Mouse (Mus musculus): Measurements from ENCODE around the gene Ear6. TPM values are rescaled to one million over a fixed set of nuclear protein-coding genes. Genes with fewer than 3 reads are reported as not detected.
A peak's percentile ranks its signal among the peaks of the same experiment; 100 is the strongest.

The Ear6 gene
- polyA plus RNA-seq, 1 experiment from 2014 or later, result not detected

DNA sequence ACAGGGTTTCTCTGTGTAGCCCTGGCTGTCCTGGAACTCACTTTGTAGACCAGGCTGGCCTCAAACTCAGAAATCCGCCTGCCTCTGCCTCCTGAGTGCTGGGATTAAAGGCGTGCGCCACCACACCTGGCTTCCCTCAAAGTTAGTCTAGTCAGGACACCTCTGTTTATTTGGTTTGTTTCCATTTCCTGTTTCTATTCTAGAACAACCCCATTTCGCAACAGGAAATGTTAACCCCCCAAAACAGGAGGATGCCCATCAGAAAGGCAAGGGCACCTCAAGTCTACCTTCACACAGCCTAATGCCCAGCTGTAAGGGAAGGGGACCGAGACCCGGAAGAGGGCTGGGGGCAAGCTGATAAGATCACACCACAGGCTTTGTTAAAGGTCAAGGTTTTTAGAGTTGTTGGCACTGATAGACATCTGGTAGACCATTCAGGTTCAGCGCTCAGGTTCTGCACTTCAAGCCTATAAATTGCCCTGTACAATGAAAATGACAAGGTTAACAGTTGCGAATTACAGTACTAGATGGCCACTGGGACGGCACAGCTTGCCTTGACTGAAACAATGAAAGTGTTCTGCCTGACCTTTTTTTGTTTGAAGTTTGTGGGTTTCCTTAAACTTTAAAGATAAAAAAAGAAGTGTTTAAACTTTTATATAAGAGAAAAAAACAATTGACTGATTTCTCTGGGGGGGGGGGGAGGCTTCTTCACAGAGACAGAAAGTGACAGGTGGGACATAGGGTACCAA, 38.9 kb downstream of the Ear6 start, which contains the start of gene Slc39a2:
TSS of gene Slc39a2 (plus strand) at position 699 of the 749 bp plus-strand sequence.
- Histone ChIP-seq H3K9me3 (ENCODE audit: control insufficient read depth) (no peaks in the 10 kb centered on the region), H3K4me3 (ENCODE audit: low read depth, low read length) (no peak within 1 kb of the TSS), H3K9ac (ENCODE audit: low read depth, low read length) (no peak within 1 kb of the TSS), H3K4me1 (replicated peaks; ENCODE audit: control insufficient read depth, insufficient read depth, low read length) (no peaks in the 10 kb centered on the region), H3K4me2 (replicated peaks; ENCODE audit: low read depth) (no peak within 1 kb of the TSS), H3K27ac (ENCODE audit: low read depth, low read length) (no peak within 1 kb of the TSS), H3K36me3 (ENCODE audit: control insufficient read depth, insufficient read depth) (peaks cover 57% of the 10 kb centered on the region), H3K27me3 (replicated peaks; ENCODE audit: control insufficient read depth, insufficient read depth, low read length) (no peaks in the 10 kb centered on the region)
- no peak for TF ChIP-seq CTCF (IDR thresholded peaks at IDR 0.05; ENCODE audit: low read depth)
- WGBS, result 85% methylated on average over 9 of the region's 9 CpGs
- ATAC-seq, result no peak

DNA sequence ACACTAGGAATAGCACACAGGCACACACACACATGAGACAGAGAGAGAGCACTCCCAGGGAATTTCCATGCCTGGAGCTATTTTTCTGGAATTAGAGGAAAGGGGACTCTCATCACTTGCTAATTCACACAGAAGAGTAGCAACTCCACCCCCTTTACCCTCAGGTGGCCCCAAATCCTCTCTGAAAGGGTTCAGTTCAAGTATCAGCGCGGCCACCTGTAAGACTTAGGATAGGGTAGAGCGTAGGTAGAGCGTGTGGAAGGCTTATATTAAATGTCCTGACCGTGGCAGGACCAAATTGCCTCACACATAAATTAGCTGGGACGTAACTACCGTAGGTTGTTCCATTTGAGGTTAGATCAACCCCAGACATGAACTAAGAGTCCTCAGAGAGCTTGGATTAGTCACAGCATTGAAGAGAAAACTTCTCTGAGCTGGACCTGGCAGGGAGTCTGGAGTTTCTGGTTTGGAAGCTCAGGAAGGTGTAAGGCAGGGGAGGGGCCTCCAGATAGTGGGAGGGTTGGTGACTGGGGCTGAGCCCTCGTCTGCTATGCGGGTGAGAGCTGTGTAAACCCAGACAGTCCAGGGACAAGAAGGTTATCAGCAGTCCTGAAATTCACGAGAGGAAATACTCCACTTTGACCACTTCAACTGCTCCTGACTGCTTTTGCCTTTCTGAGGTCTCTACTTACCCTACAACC, 39.7 kb downstream of the Ear6 start:
- no peak overlapping the region for H3K27ac ChIP-seq (ENCODE audit: low read depth, low read length)
- no peak overlapping the region for H3K9ac ChIP-seq (ENCODE audit: low read depth, low read length)
- H3K36me3 ChIP-seq (ENCODE audit: control insufficient read depth, insufficient read depth), result peaks cover 49% of the 10 kb centered on the region
- H3K4me1 ChIP-seq (replicated peaks; ENCODE audit: control insufficient read depth, insufficient read depth, low read length), result no peaks in the 10 kb centered on the region
- no peak for ATAC-seq
- no peak for TF ChIP-seq CTCF (IDR thresholded peaks at IDR 0.05; ENCODE audit: low read depth)
- whole genome bisulfite sequencing, result 33% methylated on average over 10 of the region's 10 CpGs
- no peaks in the 10 kb centered on the region for H3K27me3 ChIP-seq (replicated peaks; ENCODE audit: control insufficient read depth, insufficient read depth, low read length)
- H3K9me3 ChIP-seq (ENCODE audit: control insufficient read depth), result no peaks in the 10 kb centered on the region
- H3K4me2 ChIP-seq (replicated peaks; ENCODE audit: low read depth), result no peak overlapping the region
- no peak overlapping the region for H3K4me3 ChIP-seq (ENCODE audit: low read depth, low read length)

GRCm38 (mm10) chr14:51893809-51894208, 40.3 kb downstream of the Ear6 start:
- Histone ChIP-seq H3K4me2 (replicated peaks; ENCODE audit: low read depth) (no peak overlapping the region), H3K27ac (ENCODE audit: low read depth, low read length) (no peak overlapping the region), H3K9ac (ENCODE audit: low read depth, low read length) (no peak overlapping the region), H3K9me3 (ENCODE audit: control insufficient read depth) (no peaks in the 10 kb centered on the region), H3K4me1 (replicated peaks; ENCODE audit: control insufficient read depth, insufficient read depth, low read length) (no peaks in the 10 kb centered on the region), H3K4me3 (ENCODE audit: low read depth, low read length) (no peak overlapping the region), H3K36me3 (ENCODE audit: control insufficient read depth, insufficient read depth) (peaks cover 44% of the 10 kb centered on the region), H3K27me3 (replicated peaks; ENCODE audit: control insufficient read depth, insufficient read depth, low read length) (no peaks in the 10 kb centered on the region)
- TF ChIP-seq CTCF (IDR thresholded peaks at IDR 0.05; ENCODE audit: low read depth), result no peak
- WGBS, result 58% methylated on average over 3 of the region's 3 CpGs
- ATAC-seq, result no peak

DNA sequence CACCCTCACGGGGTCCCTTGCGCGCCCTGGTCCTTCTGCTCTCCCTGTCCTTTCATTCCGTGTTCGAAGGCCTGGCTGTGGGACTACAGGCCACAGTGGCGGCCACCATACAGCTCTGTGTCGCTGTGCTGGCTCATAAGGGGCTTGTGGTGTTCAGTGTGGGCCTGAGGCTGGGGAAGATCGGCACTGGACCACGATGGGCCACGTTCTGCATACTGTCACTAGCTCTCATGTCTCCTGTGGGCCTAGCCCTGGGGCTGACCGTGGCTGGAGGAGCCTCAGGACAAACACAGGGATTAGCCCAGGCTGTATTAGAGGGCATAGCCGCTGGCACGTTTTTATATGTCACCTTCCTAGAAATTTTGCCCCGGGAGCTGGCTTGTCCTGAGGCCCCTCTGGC, 41.6 kb downstream of the Ear6 start:
- no peak overlapping the region for H3K4me3 ChIP-seq (ENCODE audit: low read depth, low read length)
- no peak for TF ChIP-seq CTCF (IDR thresholded peaks at IDR 0.05; ENCODE audit: low read depth)
- no peak overlapping the region for H3K27ac ChIP-seq (ENCODE audit: low read depth, low read length)
- ATAC-seq, result no peak
- H3K36me3 ChIP-seq (ENCODE audit: control insufficient read depth, insufficient read depth), result peaks cover 31% of the 10 kb centered on the region
- 82% methylated on average over 14 of the region's 14 CpGs for WGBS
- no peak overlapping the region for H3K9ac ChIP-seq (ENCODE audit: low read depth, low read length)
- H3K27me3 ChIP-seq (replicated peaks; ENCODE audit: control insufficient read depth, insufficient read depth, low read length), result no peaks in the 10 kb centered on the region
- H3K4me2 ChIP-seq (replicated peaks; ENCODE audit: low read depth), result no peak overlapping the region
- no peaks in the 10 kb centered on the region for H3K9me3 ChIP-seq (ENCODE audit: control insufficient read depth)
- H3K4me1 ChIP-seq (replicated peaks; ENCODE audit: control insufficient read depth, insufficient read depth, low read length), result no peaks in the 10 kb centered on the region

DNA sequence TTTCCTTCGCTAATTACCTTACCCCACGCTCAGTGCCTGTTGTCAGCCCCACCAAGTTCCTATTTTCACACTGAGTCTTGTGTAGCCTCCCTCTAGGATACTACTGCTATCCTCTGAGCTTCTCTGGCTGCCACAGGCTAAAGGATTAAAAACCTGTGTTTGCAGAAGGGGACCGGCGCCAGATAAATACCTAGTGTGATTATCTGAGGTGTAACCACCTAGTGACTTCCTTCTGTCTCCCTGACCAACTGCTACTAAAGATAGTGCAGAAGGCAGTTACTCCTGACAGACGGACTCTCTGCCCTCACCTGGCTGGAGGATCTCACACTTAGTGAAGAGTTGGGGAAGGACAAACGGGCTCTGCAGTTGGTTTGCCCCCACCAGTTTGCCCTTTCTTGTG, 42.5 kb downstream of the Ear6 start:
- ATAC-seq, result no peak
- H3K9ac ChIP-seq (ENCODE audit: low read depth, low read length), result no peak overlapping the region
- no peak overlapping the region for H3K27ac ChIP-seq (ENCODE audit: low read depth, low read length)
- peaks cover 22% of the 10 kb centered on the region for H3K36me3 ChIP-seq (ENCODE audit: control insufficient read depth, insufficient read depth)
- no peak for TF ChIP-seq CTCF (IDR thresholded peaks at IDR 0.05; ENCODE audit: low read depth)
- WGBS, result 44% methylated on average over 6 of the region's 6 CpGs
- H3K4me2 ChIP-seq (replicated peaks; ENCODE audit: low read depth), result peak overlapping the region; percentile 35; the same call in 1 of the 2 replicates
- no peak overlapping the region for H3K4me3 ChIP-seq (ENCODE audit: low read depth, low read length)
- H3K27me3 ChIP-seq (replicated peaks; ENCODE audit: control insufficient read depth, insufficient read depth, low read length), result no peaks in the 10 kb centered on the region
- H3K9me3 ChIP-seq (ENCODE audit: control insufficient read depth), result no peaks in the 10 kb centered on the region
- H3K4me1 ChIP-seq (replicated peaks; ENCODE audit: control insufficient read depth, insufficient read depth, low read length), result no peaks in the 10 kb centered on the region

DNA sequence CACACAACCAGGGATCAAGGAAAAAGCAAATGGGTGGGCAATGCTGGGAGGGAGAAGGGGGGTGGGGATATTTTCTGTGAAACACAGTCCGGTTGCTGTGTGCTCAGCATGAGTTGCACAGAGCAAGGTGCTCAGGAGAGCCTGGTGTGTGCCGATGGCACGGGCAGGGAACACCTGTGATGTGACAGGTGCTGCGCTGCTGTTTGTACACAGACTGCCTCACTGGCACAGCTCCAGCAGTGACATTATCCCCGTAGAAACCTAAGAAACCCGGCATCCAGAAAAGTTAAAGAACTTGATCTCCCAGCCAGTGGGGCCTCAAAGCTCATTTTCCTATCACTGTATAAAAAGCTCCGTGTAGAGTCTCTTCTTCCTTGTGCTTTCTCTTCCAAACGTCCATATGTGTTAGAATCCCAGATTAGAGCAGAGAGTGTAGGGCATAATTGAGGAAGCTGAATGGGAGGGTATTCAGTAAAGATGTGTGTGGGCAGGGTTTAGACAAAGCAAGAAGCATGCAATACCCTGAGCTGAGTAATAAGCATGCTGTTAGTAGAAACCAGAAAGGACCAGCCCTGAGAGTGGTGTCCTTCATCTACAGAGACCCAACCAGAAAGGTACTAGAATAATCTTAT, 43.2 kb downstream of the Ear6 start:
- 46% methylated on average over 8 of the region's 8 CpGs for WGBS
- no peak for TF ChIP-seq CTCF (IDR thresholded peaks at IDR 0.05; ENCODE audit: low read depth)

More for the DNA sequence above, 43.2 kb downstream of the Ear6 start:
- Histone ChIP-seq H3K4me3 (ENCODE audit: low read depth, low read length) (no peak overlapping the region), H3K36me3 (ENCODE audit: control insufficient read depth, insufficient read depth) (peaks cover 15% of the 10 kb centered on the region), H3K27ac (ENCODE audit: low read depth, low read length) (no peak overlapping the region), H3K4me1 (replicated peaks; ENCODE audit: control insufficient read depth, insufficient read depth, low read length) (no peaks in the 10 kb centered on the region), H3K9me3 (ENCODE audit: control insufficient read depth) (no peaks in the 10 kb centered on the region), H3K9ac (ENCODE audit: low read depth, low read length) (no peak overlapping the region), H3K27me3 (replicated peaks; ENCODE audit: control insufficient read depth, insufficient read depth, low read length) (no peaks in the 10 kb centered on the region), H3K4me2 (replicated peaks; ENCODE audit: low read depth) (0 out of 2 replicates have a peak overlapping the region, but pooled peaks have one; percentile 35)
- peak; percentile 55 for ATAC-seq
